Mouse (Mus musculus) forebrain, embryonic 10.5 days (tissue): ENCODE data around the gene Arl8a. TPM values are rescaled to one million over a fixed set of nuclear protein-coding genes. Genes with fewer than 3 reads are reported as not detected.

Experiments
- DNase-seq: peaks from one replicate; pipeline ENCODE4 v3.0.0-alpha.2; 2017; ENCODE audit warnings: low spot score; ENCODE audit errors: extremely low spot score
- H3K27ac ChIP-seq: fragments of 300-500 bp; sonication (generic); 2 replicates; pipeline ENCODE4 v1.5.1; 2016; ENCODE audit warnings: mild to moderate bottlenecking
- H3K27me3 ChIP-seq: fragments of 300-500 bp; sonication (generic); 2 replicates; pipeline ENCODE4 v1.6.1; 2016; ENCODE audit warnings: mild to moderate bottlenecking; ENCODE audit not compliant: poor library complexity, severe bottlenecking
- H3K36me3 ChIP-seq: fragments of 300-500 bp; sonication (generic); replicated peaks from 2 replicates; pipeline ENCODE4 v1.6.1; 2016; ENCODE audit warnings: mild to moderate bottlenecking, moderate library complexity
- H3K4me1 ChIP-seq: fragments of 300-500 bp; sonication (generic); 2 replicates; pipeline ENCODE4 v1.6.1; 2016
- H3K4me3 ChIP-seq: fragments of 300-500 bp; sonication (generic); 2 replicates; pipeline ENCODE4 v1.5.1; 2016; ENCODE audit warnings: mild to moderate bottlenecking, moderate library complexity
- H3K9me3 ChIP-seq: fragments of 300-500 bp; sonication (generic); 2 replicates; pipeline ENCODE4 v1.6.1; 2016; ENCODE audit warnings: mild to moderate bottlenecking, moderate library complexity
- WGBS: fragments of 180-500 bp; shearing (Covaris S2); methylation state at CpG from one replicate; pipeline ENCODE4 v1.1.7; 2016; 5-methylcytosine and 5-hydroxymethylcytosine counted together
- polyA plus RNA-seq: library from polyadenylated mRNA; unstranded; fragments of >200 nt; fragmentation: Nextera tagmentation; extraction: Ambion mirVana; gene quantifications from 2 replicates; pipeline ENCODE4 v1.2.1, GENCODE M21; 2016

The Arl8a gene
- polyA plus RNA-seq, 1 experiment from 2014 or later, result 39.2 TPM

GRCm38 (mm10) chr1:135126443-135127027 lies 20.1 kb upstream of the Arl8a start:
- WGBS, result 74% methylated on average over 4 of the region's 4 CpGs
- Histone ChIP-seq H3K27me3 (peaks cover 31% of the 10 kb centered on the region), H3K4me1 (peaks cover 49% of the 10 kb centered on the region), H3K36me3 (no peaks in the 10 kb centered on the region), H3K27ac (peak overlapping the region; percentile 66), H3K9me3 (no peaks in the 10 kb centered on the region), H3K4me3 (no peak overlapping the region)
- DNase-seq, result no peak

DNA sequence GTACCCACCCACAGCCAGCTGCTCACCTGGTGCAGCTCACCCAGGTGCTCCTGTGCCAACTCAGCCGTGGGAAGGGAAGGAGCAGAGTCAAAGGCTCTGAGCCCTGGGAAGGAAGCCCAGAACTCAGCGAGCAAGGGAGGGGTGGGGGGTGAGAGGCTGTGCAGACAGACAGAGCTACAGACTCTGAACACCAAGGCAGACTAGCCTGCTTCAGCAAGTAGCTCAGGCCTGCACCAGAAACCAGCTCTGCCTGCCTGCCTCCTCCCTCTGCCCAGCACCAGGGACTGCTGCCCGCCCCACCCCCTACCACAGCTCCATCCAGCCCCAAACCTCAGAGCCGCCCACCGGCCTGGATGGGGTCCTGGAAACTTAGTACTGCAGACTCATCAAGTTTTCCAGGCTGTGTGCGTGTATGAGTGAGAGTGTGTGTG lies 18.6 kb upstream of the Arl8a start:
- 47% methylated on average over 6 of the region's 6 CpGs for WGBS
- Histone ChIP-seq H3K4me1 (peaks cover 59% of the 10 kb centered on the region), H3K9me3 (no peaks in the 10 kb centered on the region), H3K27ac (no peak overlapping the region; the same call in 1 of the 2 replicates), H3K27me3 (peaks cover 31% of the 10 kb centered on the region), H3K36me3 (no peaks in the 10 kb centered on the region), H3K4me3 (no peak overlapping the region)
- no peak for DNase-seq

GRCm38 (mm10) chr1:135128986-135129385 lies 17.6 kb upstream of the Arl8a start:
- no peaks in the 10 kb centered on the region for H3K36me3 ChIP-seq
- no peak overlapping the region for H3K27ac ChIP-seq
- H3K4me3 ChIP-seq, result no peak overlapping the region
- DNase-seq, result no peak
- H3K9me3 ChIP-seq, result no peaks in the 10 kb centered on the region
- 28% methylated on average over 9 of the region's 9 CpGs for WGBS
- H3K27me3 ChIP-seq, result peaks cover 30% of the 10 kb centered on the region
- H3K4me1 ChIP-seq, result peaks cover 59% of the 10 kb centered on the region

- Histone ChIP-seq H3K4me1 (peaks cover 59% of the 10 kb centered on the region), H3K27ac (peak overlapping the region; percentile 33; the same call in 1 of the 2 replicates)
These were observed 17.0 kb upstream of the Arl8a start for GRCm38 (mm10) chr1:135129543-135130183.

DNA sequence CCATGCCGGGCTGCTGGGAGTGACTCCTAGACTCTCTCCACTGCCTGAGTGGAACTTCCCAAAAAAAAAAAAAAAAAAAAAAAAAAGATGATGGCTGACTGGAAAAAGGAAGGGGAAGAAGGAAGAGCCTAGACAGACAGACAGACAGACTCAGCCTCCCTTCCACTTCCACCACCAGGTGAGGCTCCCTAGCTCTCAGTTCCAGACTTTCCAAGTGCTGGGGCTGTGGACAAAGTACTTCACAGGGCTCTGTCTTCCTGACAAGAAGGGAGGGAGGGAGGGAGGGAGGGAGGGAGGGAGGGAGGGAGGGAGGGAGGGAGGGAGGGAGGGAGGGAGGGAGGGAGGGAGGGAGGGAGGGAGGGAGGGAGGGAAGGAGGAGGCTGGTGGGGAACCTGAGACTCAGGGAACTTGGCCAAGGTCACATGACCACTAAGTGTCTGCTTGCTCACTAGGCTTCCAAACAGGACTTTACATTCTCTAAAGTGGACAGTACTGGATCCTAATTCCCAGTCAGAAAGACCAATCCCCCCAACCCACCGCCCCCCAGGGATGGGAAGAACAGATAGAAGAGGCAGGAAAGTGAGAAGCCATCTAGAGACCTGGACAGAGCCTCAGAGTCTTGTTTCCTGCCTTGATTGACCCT lies 16.1 kb upstream of the Arl8a start:
- Histone ChIP-seq H3K27me3 (peaks cover 26% of the 10 kb centered on the region), H3K36me3 (no peaks in the 10 kb centered on the region)

More at GRCm38 (mm10) chr1:135129543-135130183, 17.0 kb upstream of the Arl8a start:
- no peaks in the 10 kb centered on the region for H3K9me3 ChIP-seq
- no peaks in the 10 kb centered on the region for H3K36me3 ChIP-seq
- H3K4me3 ChIP-seq, result no peak overlapping the region
- 61% methylated on average over 9 of the region's 9 CpGs for whole genome bisulfite sequencing
- DNase-seq, result no peak
- peaks cover 26% of the 10 kb centered on the region for H3K27me3 ChIP-seq

GRCm38 (mm10) chr1:135131034-135131433 lies 15.6 kb upstream of the Arl8a start:
- Histone ChIP-seq H3K4me3 (no peak overlapping the region), H3K9me3 (no peaks in the 10 kb centered on the region), H3K27me3 (peaks cover 26% of the 10 kb centered on the region), H3K36me3 (no peaks in the 10 kb centered on the region), H3K27ac (peak overlapping the region; percentile 54), H3K4me1 (peaks cover 55% of the 10 kb centered on the region)
- DNase-seq, result no peak
- WGBS, result 49% methylated on average over 6 of the region's 6 CpGs

More for the DNA sequence above, 16.1 kb upstream of the Arl8a start:
- H3K4me3 ChIP-seq, result no peak overlapping the region
- H3K4me1 ChIP-seq, result peaks cover 59% of the 10 kb centered on the region
- no peak for DNase-seq
- no peak overlapping the region for H3K27ac ChIP-seq
- WGBS, result 75% methylated on average over 2 of the region's 2 CpGs
- H3K9me3 ChIP-seq, result no peaks in the 10 kb centered on the region

- H3K36me3 ChIP-seq, result no peaks in the 10 kb centered on the region
- H3K4me1 ChIP-seq, result peaks cover 50% of the 10 kb centered on the region
- H3K9me3 ChIP-seq, result no peaks in the 10 kb centered on the region
- DNase-seq, result no peak
- 72% methylated on average over 8 of the region's 8 CpGs for WGBS
- peak overlapping the region; percentile 54 for H3K27ac ChIP-seq
- H3K4me3 ChIP-seq, result no peak overlapping the region
- peaks cover 26% of the 10 kb centered on the region for H3K27me3 ChIP-seq
These were observed 15.1 kb upstream of the Arl8a start for GRCm38 (mm10) chr1:135131560-135131959.

- no peaks in the 10 kb centered on the region for H3K36me3 ChIP-seq
- 51% methylated on average over 10 of the region's 10 CpGs for WGBS
- no peak within 1 kb of the TSS for H3K4me3 ChIP-seq
- no peaks in the 10 kb centered on the region for H3K9me3 ChIP-seq
- H3K27me3 ChIP-seq, result peaks cover 26% of the 10 kb centered on the region
- no peak for DNase-seq
- peak within 1 kb of the TSS; percentile 54 for H3K27ac ChIP-seq
- H3K4me1 ChIP-seq, result peaks cover 43% of the 10 kb centered on the region
These were observed 14.2 kb upstream of the Arl8a start, which contains the start of gene Ptpn7 for GRCm38 (mm10) chr1:135132473-135132872. Ptpn7 (plus strand) TSS chr1:135132700.

- no peak for DNase-seq
- H3K27ac ChIP-seq, result 0 out of 2 replicates have a peak overlapping the region, but pooled peaks have one; percentile 3
These were observed 13.7 kb upstream of the Arl8a start for GRCm38 (mm10) chr1:135132893-135133369.

GRCm38 (mm10) chr1:135133678-135134435 lies 12.8 kb upstream of the Arl8a start:
- no peak for DNase-seq
- H3K9me3 ChIP-seq, result no peaks in the 10 kb centered on the region
- H3K27me3 ChIP-seq, result peaks cover 13% of the 10 kb centered on the region
- H3K36me3 ChIP-seq, result no peaks in the 10 kb centered on the region
- H3K27ac ChIP-seq, result no peak overlapping the region
- 84% methylated on average over 10 of the region's 10 CpGs for WGBS
- no peak overlapping the region for H3K4me3 ChIP-seq
- peaks cover 31% of the 10 kb centered on the region for H3K4me1 ChIP-seq

More at GRCm38 (mm10) chr1:135132893-135133369, 13.7 kb upstream of the Arl8a start:
- Histone ChIP-seq H3K4me1 (peaks cover 40% of the 10 kb centered on the region), H3K36me3 (no peaks in the 10 kb centered on the region), H3K4me3 (no peak overlapping the region), H3K9me3 (no peaks in the 10 kb centered on the region), H3K27me3 (peaks cover 22% of the 10 kb centered on the region)
- 85% methylated on average over 9 of the region's 9 CpGs for WGBS

DNA sequence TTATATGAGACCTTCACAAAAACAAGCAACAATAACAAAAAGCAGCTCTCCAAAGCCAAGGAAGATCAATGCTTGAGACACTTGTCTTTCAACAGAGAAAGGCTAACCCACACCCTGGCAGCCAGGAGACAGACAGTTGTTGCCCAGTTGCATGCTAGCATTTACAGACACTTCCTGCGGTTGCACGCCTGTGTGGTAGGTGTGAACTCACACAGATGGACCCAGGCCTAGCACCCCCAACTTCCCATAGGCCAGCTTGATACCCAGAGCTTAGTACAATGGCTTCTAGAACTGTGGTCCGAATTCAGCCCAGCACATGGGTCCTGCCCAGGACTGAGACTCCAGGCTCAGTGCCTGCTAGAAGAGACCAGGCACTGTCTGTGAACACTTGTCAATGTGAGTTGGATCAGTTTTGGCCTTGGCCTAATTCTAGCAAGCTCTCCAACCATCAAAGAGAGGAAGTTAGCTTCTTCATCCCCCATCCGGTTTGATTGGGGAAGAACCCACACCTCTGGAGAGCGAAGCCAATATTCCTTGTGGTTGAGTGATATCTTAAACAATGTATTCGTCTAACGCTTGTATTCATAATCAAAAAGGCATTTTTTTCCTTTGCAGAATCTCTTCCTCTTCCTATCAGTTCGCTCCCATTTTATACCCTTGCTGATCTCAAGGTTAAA lies 11.4 kb upstream of the Arl8a start:
- Histone ChIP-seq H3K27ac (no peak overlapping the region), H3K4me1 (peaks cover 19% of the 10 kb centered on the region), H3K27me3 (no peaks in the 10 kb centered on the region), H3K9me3 (no peaks in the 10 kb centered on the region), H3K4me3 (no peak overlapping the region), H3K36me3 (no peaks in the 10 kb centered on the region)
- no peak for DNase-seq
- 92% methylated on average over 8 of the region's 8 CpGs for WGBS

DNA sequence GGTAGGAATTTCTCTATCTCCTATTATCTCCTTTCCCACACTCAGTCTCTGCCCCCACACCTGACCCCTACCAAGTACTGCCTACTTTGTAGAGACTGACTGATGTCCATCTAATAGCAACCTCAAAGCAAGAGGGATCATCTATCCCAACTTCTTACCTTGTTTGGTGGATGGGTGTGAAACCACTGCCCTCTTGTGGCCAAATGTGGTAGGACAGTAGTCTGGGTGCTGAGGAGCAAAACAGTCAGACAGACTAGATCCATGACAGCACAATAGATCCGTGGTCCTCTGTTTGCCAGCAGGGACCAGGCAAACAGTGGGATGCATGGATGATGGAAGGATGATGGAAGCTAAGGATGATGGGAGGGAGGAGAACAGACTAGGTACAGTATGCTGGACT lies 10.1 kb upstream of the Arl8a start:
- peak; percentile 82 for DNase-seq
- peaks cover 10% of the 10 kb centered on the region for H3K4me1 ChIP-seq
- WGBS, result 26% methylated on average over 1 of the region's 1 CpGs

More for the DNA sequence above, 10.1 kb upstream of the Arl8a start:
- Histone ChIP-seq H3K4me3 (no peak overlapping the region), H3K9me3 (no peaks in the 10 kb centered on the region), H3K36me3 (no peaks in the 10 kb centered on the region), H3K27me3 (no peaks in the 10 kb centered on the region), H3K27ac (no peak overlapping the region)
